Mouse (Mus musculus) megakaryocyte, embryonic 14.5 days (primary cell): ENCODE measurements around the gene Afmid. TPM values are rescaled to one million over a fixed set of nuclear protein-coding genes. Genes with fewer than 3 reads are reported as not detected.
"Not testable (repeated sequence)": the region's sequence is repeated elsewhere in the genome, so short reads cannot be mapped to it uniquely, and the experiment has no call there.

Experiments
- H3K27me3 ChIP-seq: replicated peaks from 2 replicates; pipeline ENCODE3; 2012; ENCODE audit warnings: inconsistent platforms
- H3K36me3 ChIP-seq: replicated peaks from 2 replicates; pipeline ENCODE3; 2012; ENCODE audit warnings: low read length, inconsistent platforms, mixed read lengths
- H3K4me1 ChIP-seq: 2 replicates; pipeline ENCODE4 v1.6.1; 2012; ENCODE audit warnings: inconsistent platforms
- H3K4me3 ChIP-seq: replicated peaks from 2 replicates; pipeline ENCODE3; 2012; ENCODE audit warnings: moderate library complexity, mild to moderate bottlenecking, inconsistent platforms
- H3K9me3 ChIP-seq: 2 replicates; pipeline ENCODE4 v1.6.1; 2012; ENCODE audit warnings: inconsistent platforms
- FLI1 ChIP-seq: IDR thresholded peaks from 2 replicates; pipeline ENCODE4 v1.6.1; 2012; ENCODE audit warnings: low read length, inconsistent platforms, mixed read lengths
- GATA1 ChIP-seq: IDR thresholded peaks from 3 replicates; pipeline ENCODE4 v1.6.1; 2012; ENCODE audit warnings: mixed read lengths, low read length, inconsistent platforms, borderline replicate concordance
- polyA plus RNA-seq: library from polyadenylated mRNA; stranded (reverse); fragments of >175 nt; gene quantifications from 2 replicates; pipeline ENCODE4 v1.2.3, GENCODE M21; 2012; ENCODE audit warnings: low replicate concordance; ENCODE audit not compliant: insufficient read depth

The Afmid gene
- polyA plus RNA-seq, 1 experiment, result 1.8 TPM

DNA sequence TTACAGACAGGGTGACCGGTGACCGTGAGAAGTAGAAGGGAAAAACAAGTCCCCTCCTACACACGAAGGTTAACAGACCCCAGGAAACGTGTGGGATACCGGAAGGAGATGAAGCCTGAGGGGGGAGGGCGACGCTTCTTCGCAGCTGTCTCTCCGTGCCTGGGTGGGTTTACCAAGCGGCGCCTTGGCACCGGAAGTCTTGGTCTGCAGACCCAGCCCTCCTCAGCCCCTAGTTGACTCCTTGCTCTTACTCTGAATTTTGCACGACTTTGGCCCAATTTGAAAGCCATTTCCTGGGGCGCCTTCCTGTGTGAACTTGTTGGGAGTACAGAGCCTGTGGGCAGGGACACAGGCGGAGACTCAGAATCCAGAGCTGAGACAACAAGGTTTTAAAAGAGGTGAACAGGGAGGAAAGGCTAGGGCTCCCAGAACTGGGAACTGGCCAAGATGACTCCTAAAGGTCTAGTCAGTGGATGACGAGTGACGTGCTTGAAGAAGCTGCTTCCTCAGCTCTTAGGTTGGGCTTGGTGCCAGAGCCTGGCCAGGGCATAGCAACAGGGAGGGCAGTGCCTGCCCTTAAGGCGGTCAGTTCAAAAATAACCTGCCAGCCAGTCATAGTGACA lies 44.4 kb upstream of the Afmid start:
- H3K4me3 ChIP-seq, result peak overlapping the region; percentile 97
- H3K9me3 ChIP-seq, result no peaks in the 10 kb centered on the region
- peaks cover 95% of the 10 kb centered on the region for H3K4me1 ChIP-seq
- no peak for TF ChIP-seq GATA1
- no peak for TF ChIP-seq FLI1
- H3K36me3 ChIP-seq, result peaks cover 57% of the 10 kb centered on the region
- no peaks in the 10 kb centered on the region for H3K27me3 ChIP-seq

DNA sequence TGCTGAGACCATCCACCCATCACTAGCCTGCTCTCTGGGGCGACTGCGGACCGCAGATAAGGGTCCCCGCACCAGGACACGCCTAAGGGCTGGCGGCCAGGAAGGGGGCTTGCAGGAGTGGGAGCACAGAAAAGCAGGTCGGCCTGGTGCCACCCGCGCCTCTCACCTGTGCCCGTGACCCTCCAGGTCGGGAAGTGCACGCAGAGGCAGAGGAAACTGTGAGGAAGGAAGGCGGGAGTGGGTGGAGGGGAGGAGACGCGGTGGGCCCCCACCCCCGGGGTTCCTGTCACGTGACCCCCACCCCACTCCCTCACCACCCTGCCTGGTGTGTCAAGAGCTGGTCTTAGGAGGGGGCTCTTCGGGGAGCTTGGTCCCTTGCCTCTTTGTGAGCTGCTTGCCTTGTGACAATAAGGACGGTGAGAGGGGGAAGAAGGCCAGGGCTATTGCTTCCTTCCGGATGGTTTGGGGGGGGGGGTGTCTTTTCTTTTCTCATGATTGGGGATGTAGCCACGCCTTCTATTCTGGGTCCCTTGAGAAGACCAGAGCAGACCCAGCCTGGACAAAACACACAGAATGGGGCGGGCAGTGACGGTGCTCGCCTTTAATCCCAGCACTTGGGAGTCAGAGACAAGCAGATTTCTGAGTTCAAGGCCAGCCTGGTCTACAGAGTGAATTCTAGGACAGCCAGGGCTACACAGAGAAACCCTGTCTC lies 43.6 kb upstream of the Afmid start, which contains the start of the genes Tmc8 and Tmc6:
TSS of gene Tmc8 (plus strand) at position 84 of the 712 bp plus-strand sequence.
TSS of gene Tmc6 (minus strand) at position 206 of the 712 bp plus-strand sequence.
- Histone ChIP-seq H3K9me3 (no peaks in the 10 kb centered on the region), H3K4me3 (peak within 1 kb of the TSS; percentile 97), H3K4me1 (peaks cover 90% of the 10 kb centered on the region), H3K27me3 (no peaks in the 10 kb centered on the region), H3K36me3 (peaks cover 57% of the 10 kb centered on the region)
- no peak for TF ChIP-seq FLI1
- TF ChIP-seq GATA1, result no peak

DNA sequence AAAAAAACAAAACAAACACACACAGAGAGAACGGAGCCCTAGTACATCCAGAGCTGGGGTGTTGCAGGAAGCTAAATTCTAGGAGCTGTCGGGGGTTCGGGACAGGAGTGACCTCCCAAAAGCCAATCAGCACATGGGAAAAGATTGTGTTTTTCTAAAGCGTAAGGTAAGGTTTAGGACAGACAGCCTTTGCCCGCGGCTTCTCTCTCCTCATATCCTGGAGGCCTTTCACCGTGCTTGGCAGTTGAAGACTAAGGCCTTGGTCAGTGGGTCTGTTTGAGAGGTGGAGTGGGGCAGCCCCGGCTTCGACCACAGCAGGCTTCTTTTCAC lies 43.1 kb upstream of the Afmid start:
- H3K4me1 ChIP-seq, result peaks cover 85% of the 10 kb centered on the region
- H3K36me3 ChIP-seq, result peaks cover 57% of the 10 kb centered on the region
- no peaks in the 10 kb centered on the region for H3K27me3 ChIP-seq
- H3K9me3 ChIP-seq, result no peaks in the 10 kb centered on the region
- H3K4me3 ChIP-seq, result peak overlapping the region; percentile 97
- TF ChIP-seq FLI1 (no peak), GATA1 (no peak)

DNA sequence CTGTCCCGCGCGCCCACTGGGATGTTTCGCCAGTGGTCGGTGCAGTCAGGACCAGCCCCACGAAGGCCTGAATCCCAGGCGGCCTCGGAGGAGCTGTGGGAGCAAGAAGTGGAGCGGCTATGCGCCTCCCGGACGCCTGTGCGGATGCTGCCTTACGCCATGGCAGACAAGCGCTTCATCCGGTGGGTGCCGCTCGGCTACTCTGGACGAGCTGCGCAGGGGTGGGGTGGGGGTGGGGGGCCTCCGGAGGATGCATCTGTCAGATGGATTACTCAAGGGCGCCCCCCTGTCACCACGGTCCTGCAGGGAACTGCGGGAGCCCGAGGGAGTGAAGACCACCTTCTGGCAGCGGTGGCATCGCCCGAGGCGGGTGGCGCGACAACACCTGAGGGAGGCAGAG lies 42.6 kb upstream of the Afmid start:
- Histone ChIP-seq H3K4me3 (peak overlapping the region; percentile 97), H3K27me3 (no peaks in the 10 kb centered on the region), H3K4me1 (peaks cover 80% of the 10 kb centered on the region), H3K9me3 (no peaks in the 10 kb centered on the region), H3K36me3 (peaks cover 57% of the 10 kb centered on the region)
- TF ChIP-seq GATA1, result no peak
- TF ChIP-seq FLI1, result no peak

DNA sequence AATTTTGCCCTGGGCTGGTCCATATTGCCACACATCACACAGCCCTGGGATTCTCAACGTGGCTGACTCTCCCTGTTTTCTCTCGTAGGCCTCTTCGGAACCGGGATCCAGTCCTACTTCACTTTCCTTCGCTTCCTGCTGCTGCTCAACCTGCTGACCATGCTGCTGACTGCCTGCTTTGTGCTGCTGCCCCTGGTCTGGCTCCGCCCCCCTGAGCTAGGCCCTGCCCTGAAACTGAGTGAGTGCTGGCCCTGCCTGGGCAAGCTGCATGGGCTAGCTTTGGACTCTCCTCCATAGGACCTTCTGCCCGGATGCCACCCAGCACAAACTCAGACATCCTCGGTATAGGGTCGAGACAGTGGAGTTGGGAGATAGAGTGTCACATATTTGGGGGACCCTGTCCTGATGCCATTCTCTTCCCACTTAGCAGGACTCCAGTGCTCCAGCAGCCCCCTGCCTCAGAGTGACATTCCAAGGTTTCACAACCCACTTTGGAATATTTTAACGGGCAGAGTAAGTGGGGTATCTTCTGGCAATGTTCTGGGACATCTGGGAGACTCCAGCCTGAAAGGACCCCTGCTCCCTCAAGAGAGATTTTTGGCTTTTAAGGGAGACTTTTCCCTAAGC lies 41.9 kb upstream of the Afmid start:
- H3K4me1 ChIP-seq, result peaks cover 73% of the 10 kb centered on the region

DNA sequence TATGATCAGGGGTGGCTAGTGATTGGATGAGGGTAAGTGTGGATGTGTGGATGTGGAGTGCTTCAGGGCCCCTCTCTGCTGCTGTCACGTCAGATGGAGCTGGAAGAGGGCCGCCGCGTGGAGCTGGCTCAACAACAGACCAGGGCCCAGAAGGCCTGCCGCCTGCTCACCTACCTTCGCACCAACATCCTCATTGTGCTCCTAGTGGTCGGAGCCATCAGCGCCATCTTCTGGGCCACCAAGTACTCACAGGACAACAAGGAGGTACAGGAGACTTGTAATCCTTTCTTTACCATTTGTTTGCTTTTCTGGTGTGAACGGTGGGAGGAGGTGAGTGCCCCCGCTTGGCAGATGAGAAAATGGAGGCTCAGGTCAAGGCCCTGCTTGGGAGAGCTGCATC lies 39.4 kb upstream of the Afmid start:
- H3K4me1 ChIP-seq, result peaks cover 66% of the 10 kb centered on the region
- no peak for TF ChIP-seq GATA1
- no peak for TF ChIP-seq FLI1
- H3K4me3 ChIP-seq, result no peak overlapping the region
- H3K9me3 ChIP-seq, result no peaks in the 10 kb centered on the region
- no peaks in the 10 kb centered on the region for H3K27me3 ChIP-seq
- peaks cover 75% of the 10 kb centered on the region for H3K36me3 ChIP-seq

More for the DNA sequence above, 41.9 kb upstream of the Afmid start:
- no peaks in the 10 kb centered on the region for H3K27me3 ChIP-seq
- H3K9me3 ChIP-seq, result no peaks in the 10 kb centered on the region
- peaks cover 56% of the 10 kb centered on the region for H3K36me3 ChIP-seq
- H3K4me3 ChIP-seq, result peak overlapping the region; percentile 97
- TF ChIP-seq GATA1, result no peak
- no peak for TF ChIP-seq FLI1

DNA sequence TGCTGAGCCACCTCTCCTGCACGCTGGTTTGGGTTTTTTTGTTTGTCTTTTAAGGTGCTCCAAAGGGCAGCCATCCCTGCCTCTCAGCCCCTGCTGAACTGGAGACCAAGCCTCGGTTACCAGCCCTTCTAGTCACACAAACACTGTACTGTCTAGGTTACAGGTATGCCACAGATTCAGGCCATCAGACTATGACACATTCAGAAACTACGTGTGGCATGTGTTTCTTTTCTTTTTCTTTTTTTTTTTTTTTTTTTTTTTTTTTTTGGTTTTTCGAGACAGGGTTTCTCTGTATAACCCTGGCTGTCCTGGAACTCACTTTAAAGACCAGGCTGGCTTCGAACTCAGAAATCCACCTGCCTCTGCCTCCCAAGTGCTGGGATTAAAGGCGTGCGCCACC lies 37.2 kb upstream of the Afmid start:
- peaks cover 92% of the 10 kb centered on the region for H3K36me3 ChIP-seq
- not testable (repeated sequence) for H3K4me3 ChIP-seq, H3K9me3 ChIP-seq, H3K27me3 ChIP-seq
- peaks cover 62% of the 10 kb centered on the region for H3K4me1 ChIP-seq

DNA sequence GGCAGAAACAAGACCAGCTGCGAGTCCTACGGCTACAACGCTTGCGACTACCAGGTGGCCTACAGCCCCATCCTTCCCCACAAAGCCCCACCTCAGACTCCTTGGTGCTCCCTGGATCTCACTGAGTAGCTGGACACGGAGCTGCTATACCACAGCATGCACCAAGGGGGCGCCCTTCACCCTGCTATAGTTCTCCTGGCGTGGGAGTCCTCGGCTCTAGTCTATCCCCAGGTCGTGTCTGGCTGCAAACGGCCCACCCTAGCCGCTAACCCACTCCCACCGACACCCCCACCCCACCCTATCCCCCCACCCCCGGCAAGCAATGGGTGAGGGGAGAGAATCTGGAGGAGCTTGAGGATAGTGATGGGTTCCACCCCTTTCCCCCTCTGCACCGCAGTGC lies 35.4 kb upstream of the Afmid start:
- no peak for TF ChIP-seq GATA1
- TF ChIP-seq FLI1, result no peak
- Histone ChIP-seq H3K4me3 (peak overlapping the region; percentile 72), H3K4me1 (peaks cover 44% of the 10 kb centered on the region), H3K36me3 (peaks cover 74% of the 10 kb centered on the region), H3K27me3 (no peaks in the 10 kb centered on the region), H3K9me3 (no peaks in the 10 kb centered on the region)

DNA sequence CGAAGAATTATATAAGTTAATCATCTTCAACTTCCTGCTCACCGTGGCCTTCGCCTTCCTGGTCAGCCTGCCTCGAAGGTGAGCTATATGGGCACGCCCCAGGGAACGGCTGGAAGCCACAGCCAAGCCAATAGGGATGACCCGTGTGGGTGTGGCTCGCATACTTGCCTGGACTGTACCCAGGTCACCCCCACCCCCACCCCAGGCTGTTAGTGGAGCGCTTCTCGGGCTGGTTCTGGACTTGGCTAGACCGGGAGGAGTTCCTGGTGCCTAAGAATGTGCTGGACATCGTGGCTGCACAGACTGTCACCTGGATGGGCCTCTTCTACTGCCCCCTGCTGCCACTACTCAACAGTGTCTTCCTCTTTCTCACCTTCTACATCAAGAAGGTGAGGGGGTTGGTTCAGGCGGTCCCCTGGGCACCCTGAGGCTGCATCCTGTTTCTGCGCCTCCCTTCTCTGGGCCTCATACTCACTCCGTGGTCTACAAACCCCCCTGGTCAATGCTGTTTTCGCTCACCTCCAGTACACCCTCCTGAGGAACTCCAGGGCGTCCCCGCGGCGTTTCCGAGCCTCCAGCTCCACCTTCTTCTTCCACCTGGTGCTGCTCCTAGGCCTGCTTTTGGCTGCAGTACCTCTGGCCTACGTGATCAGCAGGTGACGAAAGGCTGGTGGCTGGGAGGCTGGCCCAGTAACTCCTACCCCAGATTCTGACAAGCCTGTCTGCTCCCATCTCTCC lies 34.9 kb upstream of the Afmid start:
- Histone ChIP-seq H3K4me1 (peaks cover 41% of the 10 kb centered on the region), H3K9me3 (no peaks in the 10 kb centered on the region), H3K36me3 (peaks cover 68% of the 10 kb centered on the region), H3K27me3 (no peaks in the 10 kb centered on the region), H3K4me3 (peak overlapping the region; percentile 72)
- TF ChIP-seq FLI1, result no peak
- no peak for TF ChIP-seq GATA1

DNA sequence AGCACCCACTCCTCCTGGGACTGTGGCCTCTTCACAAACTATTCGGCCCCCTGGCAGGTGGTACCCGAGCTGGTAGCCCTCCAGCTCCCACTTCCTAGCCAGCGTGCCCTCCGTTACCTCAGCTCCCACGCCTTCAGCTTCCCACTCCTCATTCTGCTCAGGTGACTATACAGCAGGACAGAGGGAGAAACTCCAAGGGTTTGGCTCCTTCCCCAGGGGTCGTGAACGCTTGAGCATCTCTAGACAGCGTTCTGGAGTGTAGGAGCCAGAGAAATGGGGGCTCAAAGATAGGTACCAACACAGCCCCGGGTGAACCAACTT lies 34.3 kb upstream of the Afmid start:
- Histone ChIP-seq H3K4me1 (peaks cover 42% of the 10 kb centered on the region), H3K4me3 (no peak overlapping the region)
- TF ChIP-seq FLI1 (no peak), GATA1 (no peak)

More for the DNA sequence above, 34.3 kb upstream of the Afmid start:
- Histone ChIP-seq H3K27me3 (no peaks in the 10 kb centered on the region), H3K36me3 (peaks cover 64% of the 10 kb centered on the region), H3K9me3 (no peaks in the 10 kb centered on the region)
